Mouse (Mus musculus) cerebellum, adult 2 months (tissue): ENCODE data around the gene Kcnj10.

ENCODE experiments used
- CTCF ChIP-seq: fragments of 200-500 bp; IDR thresholded peaks from 2 replicates; pipeline ENCODE4 v1.5.1; 2011; ENCODE audit warnings: low read depth, mild to moderate bottlenecking, control low read depth, low read length, moderate library complexity, borderline replicate concordance; ENCODE audit not compliant: insufficient read depth
- POLR2A ChIP-seq: fragments of 200-500 bp; IDR thresholded peaks from 2 replicates; pipeline ENCODE4 v1.6.1; 2011; ENCODE audit warnings: low read length, control low read depth, borderline replicate concordance; ENCODE audit not compliant: insufficient read depth

- no peak for TF ChIP-seq POLR2A
- TF ChIP-seq CTCF, result peak; percentile 95
Observed at GRCm38 (mm10) chr1:172357550-172357949, 16.5 kb downstream of the Kcnj10 start.
